Mouse (Mus musculus) brain, embryonic 14.5 days (tissue): ENCODE measurements at regions not wholly inside any gene's neighbourhood (a gene's known extent, or its start where the extent isn't known, plus 50 kb on each side); places are given as distances from the start of the nearest gene placed in this dataset.

ENCODE experiments used
- CTCF ChIP-seq: fragments of 200-500 bp; IDR thresholded peaks from 2 replicates; pipeline ENCODE4 v1.5.1; 2012; ENCODE audit warnings: inconsistent platforms, mild to moderate bottlenecking, moderate library complexity, borderline replicate concordance; ENCODE audit not compliant: insufficient read depth, insufficient read length; ENCODE audit errors: extremely low read depth
- POLR2A ChIP-seq: fragments of 200-500 bp; IDR thresholded peaks from 2 replicates; pipeline ENCODE4 v1.6.1; 2012; ENCODE audit warnings: mild to moderate bottlenecking, inconsistent platforms, borderline replicate concordance; ENCODE audit not compliant: poor library complexity, insufficient read depth, insufficient read length, severe bottlenecking; ENCODE audit errors: extremely low read depth

DNA sequence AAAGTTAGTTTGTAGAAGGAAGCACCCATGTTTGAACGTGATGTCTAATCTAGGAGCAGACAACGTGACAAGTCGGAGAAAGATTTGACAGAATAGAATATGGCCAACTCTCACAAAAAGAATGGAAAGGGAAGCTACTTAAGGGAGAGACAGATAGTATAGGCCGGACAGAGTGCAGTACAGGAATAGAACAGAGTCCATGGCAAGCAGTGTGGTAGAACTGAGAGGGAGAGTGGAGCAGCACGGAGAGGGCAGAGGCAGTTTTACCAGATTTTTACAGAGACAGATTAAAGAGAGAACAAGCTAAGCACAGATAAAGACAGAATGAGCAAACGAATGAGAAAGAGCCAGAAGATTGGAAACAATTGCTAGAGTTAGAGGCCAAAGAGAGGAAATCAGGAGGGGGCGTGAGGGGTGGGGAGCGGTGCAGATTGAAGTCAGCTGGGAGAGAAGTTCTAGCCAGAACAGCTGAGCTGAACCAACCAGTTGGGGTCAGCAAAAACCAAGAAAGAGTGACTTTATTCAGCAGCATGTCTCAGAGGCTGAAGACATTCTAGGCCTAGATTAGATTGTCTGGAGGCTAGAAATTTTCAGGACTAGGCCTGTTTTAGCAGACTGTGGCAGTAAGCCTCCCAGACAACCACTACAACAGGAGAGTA, 464.1 kb downstream of the Gm9195 start:
- TF ChIP-seq CTCF (peak; percentile 14; the same call in 1 of the 2 replicates), POLR2A (no peak)
